Mouse (Mus musculus) retina, postnatal 1 day (tissue): ENCODE results near the gene Ap4b1.
"Not testable (repeated sequence)": the region's sequence is repeated elsewhere in the genome, so short reads cannot be mapped to it uniquely, and the experiment has no call there.

ENCODE experiments used
- DNase-seq: peaks from one replicate; pipeline ENCODE4 v3.0.0-alpha.2; 2012

The Ap4b1 gene

GRCm38 (mm10) chr3:103801631-103802531, 7.4 kb upstream of the Ap4b1 start:
- no peak for DNase-seq

GRCm38 (mm10) chr3:103802861-103803260, 6.5 kb upstream of the Ap4b1 start:
- DNase-seq: no peak

GRCm38 (mm10) chr3:103805671-103806070, 3.6 kb upstream of the Ap4b1 start:
- DNase-seq: no peak

- no peak for DNase-seq
These were observed 455 bp downstream of the Ap4b1 start for GRCm38 (mm10) chr3:103809799-103810150.

GRCm38 (mm10) chr3:103810967-103811366, 1.6 kb downstream of the Ap4b1 start:
- DNase-seq: no peak

- no peak for DNase-seq
These were observed 18.2 kb downstream of the Ap4b1 start for GRCm38 (mm10) chr3:103827548-103827947.

GRCm38 (mm10) chr3:103829036-103829435, 19.7 kb downstream of the Ap4b1 start:
- DNase-seq: no peak

GRCm38 (mm10) chr3:103830681-103831080, 21.4 kb downstream of the Ap4b1 start:
- DNase-seq: not testable (repeated sequence)

- no peak for DNase-seq
These were observed 21.8 kb downstream of the Ap4b1 start for GRCm38 (mm10) chr3:103831146-103831545.

- no peak for DNase-seq
These were observed 23.1 kb downstream of the Ap4b1 start, which contains the start of gene Bcl2l15 for GRCm38 (mm10) chr3:103832426-103832825. Gene Bcl2l15 (plus strand): TSS chr3:103832601.

GRCm38 (mm10) chr3:103834001-103834400, 24.7 kb downstream of the Ap4b1 start:
- DNase-seq: no peak

GRCm38 (mm10) chr3:103835272-103835950, 26.1 kb downstream of the Ap4b1 start:
- DNase-seq: no peak

GRCm38 (mm10) chr3:103835951-103836310, 26.6 kb downstream of the Ap4b1 start:
- DNase-seq: no peak

- DNase-seq: no peak
These were observed 27.1 kb downstream of the Ap4b1 start for GRCm38 (mm10) chr3:103836453-103836852.

- DNase-seq: no peak
These were observed 30.4 kb downstream of the Ap4b1 start for GRCm38 (mm10) chr3:103839711-103840110.

GRCm38 (mm10) chr3:103840195-103840594, 30.9 kb downstream of the Ap4b1 start:
- DNase-seq: not testable (repeated sequence)

GRCm38 (mm10) chr3:103840946-103841345, 31.6 kb downstream of the Ap4b1 start:
- DNase-seq: not testable (repeated sequence)

GRCm38 (mm10) chr3:103850644-103851363, 41.5 kb downstream of the Ap4b1 start:
- no peak for DNase-seq

GRCm38 (mm10) chr3:103851481-103851880, 42.2 kb downstream of the Ap4b1 start:
- no peak for DNase-seq

GRCm38 (mm10) chr3:103851882-103852281, 42.6 kb downstream of the Ap4b1 start:
- DNase-seq: no peak

GRCm38 (mm10) chr3:103852565-103853299, 43.4 kb downstream of the Ap4b1 start:
- peak; percentile 61 for DNase-seq

- no peak for DNase-seq
These were observed 44.5 kb downstream of the Ap4b1 start for GRCm38 (mm10) chr3:103853804-103854203.
